Comparison of ENCODE assay signal across 9 mouse cellular contexts in the genomic region with DNA sequence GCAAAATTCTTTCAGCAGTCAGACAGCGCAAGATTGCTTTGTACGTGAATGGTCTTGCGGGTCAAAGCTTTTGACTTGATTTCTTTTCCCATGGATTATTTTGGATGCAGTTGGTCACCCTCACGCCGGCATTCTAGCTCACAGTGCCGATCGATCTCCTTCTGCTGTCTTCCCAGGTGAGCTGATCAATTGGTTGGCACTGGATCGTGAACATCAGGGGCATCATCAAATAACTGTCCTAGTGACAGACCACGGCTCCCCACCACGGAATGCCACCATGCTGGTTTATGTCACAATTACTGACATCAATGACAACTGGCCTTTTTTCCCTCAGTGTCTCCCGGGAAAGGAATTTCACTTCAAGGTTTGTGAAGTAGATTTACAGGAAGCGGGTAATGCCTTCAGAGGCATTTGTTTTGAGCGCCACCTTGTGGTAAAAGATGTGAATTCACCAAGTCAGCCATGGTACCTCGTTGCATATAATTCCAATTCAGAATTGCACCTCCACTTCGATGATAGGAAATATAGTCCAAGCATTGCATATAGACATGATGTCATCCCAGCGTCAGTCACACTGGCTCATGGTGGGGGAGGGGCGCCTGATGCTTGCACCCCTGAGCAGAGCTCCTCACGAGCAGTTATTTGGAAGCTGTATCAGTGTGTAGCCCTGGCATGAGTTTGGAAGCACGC.
DNase-seq lines count a peak whose midpoint lies in the region; ATAC-seq and TF ChIP-seq lines count a peak whose summit lies in the region.
"Had no signal": no experiment of that assay in that cellular context is flagged by ENCODE, and none has a peak within 500 bp of the region (broad histone marks: within the 10 kb centered on the region; RNA-seq: fewer than 3 reads in every experiment).

No protein-coding gene starts in this region.

- no peak overlapping the region for H3K27ac ChIP-seq in layer of hippocampus, adult 2 months
- no peak overlapping the region for H3K27ac ChIP-seq in lung, embryonic 15.5 days
- H3K27ac ChIP-seq: liver, embryonic 15.5 days had no signal

- no peaks in the 10 kb centered on the region for H3K27me3 ChIP-seq in lung, embryonic 15.5 days
- H3K27me3 ChIP-seq: liver, embryonic 15.5 days had no signal

- H3K4me1 ChIP-seq in lung, embryonic 15.5 days: peaks cover 4% of the 10 kb centered on the region
- H3K4me1 ChIP-seq: liver, embryonic 15.5 days had no signal

- H3K9ac ChIP-seq in lung, embryonic 15.5 days: no peak overlapping the region
- H3K9ac ChIP-seq: liver, embryonic 15.5 days had no signal

- H3K9me3 ChIP-seq in lung, embryonic 15.5 days: no peaks in the 10 kb centered on the region
- H3K9me3 ChIP-seq: liver, embryonic 15.5 days had no signal

- peak; percentile 39 to 67; a peak in 3 of 4 replicates for ATAC-seq in hematopoietic stem cell, adult 5-6 weeks (replicated peaks in 1 of 2; ENCODE audit: insufficient read depth in 1 of 2, low FRiP score in 2 of 2, low TSS enrichment in 1 of 2, low read depth in 1 of 2, poor library complexity in 2 of 2, severe bottlenecking in 2 of 2)
- ATAC-seq in lung, embryonic 15.5 days (ENCODE audit: borderline replicate concordance, extremely low read depth, low FRiP score, low TSS enrichment): 0 out of 2 replicates have a peak, but pooled peaks have one; percentile 19

- peak overlapping the region; percentile 36 for H3K4me3 ChIP-seq in layer of hippocampus, adult 2 months
- 0 out of 2 replicates have a peak overlapping the region, but pooled peaks have one; percentile 5 for H3K4me3 ChIP-seq in lung, embryonic 15.5 days
- H3K4me3 ChIP-seq: liver, embryonic 15.5 days had no signal

- no peaks in the 10 kb centered on the region for H3K36me3 ChIP-seq in lung, embryonic 15.5 days
- H3K36me3 ChIP-seq: liver, embryonic 15.5 days had no signal

- DNase-seq in MN1 (ENCODE audit: low spot score): peak; percentile 22
- peak; percentile 26 for DNase-seq in cerebellum, adult 11 months
- DNase-seq in forelimb bud, embryonic 11.5 days (ENCODE audit: low read depth, low spot score): peak; percentile 79
- peak; percentile 71 to 79 for DNase-seq in layer of hippocampus, adult 2 months (ENCODE audit: low spot score in 2 of 2)
- DNase-seq in ovary, postnatal 36 days (ENCODE audit: low spot score): peak; percentile 29
- DNase-seq in T-cell, adult 2 months (ENCODE audit: low spot score): no peak

- peak overlapping the region; percentile 40 for H3K4me2 ChIP-seq in lung, embryonic 15.5 days
- H3K4me2 ChIP-seq: liver, embryonic 15.5 days had no signal

- TF ChIP-seq CTCF in layer of hippocampus, adult 2 months (conservative IDR thresholded peaks at IDR 0.05): peak; percentile 93

- 34% methylated on average over 19 of the region's 19 CpGs for WGBS in lung, embryonic 15.5 days
